Mouse (Mus musculus): ENCODE results near the gene Trim16. TPM values are rescaled to one million over a fixed set of nuclear protein-coding genes. Genes with fewer than 3 reads are reported as not detected.
A peak's percentile ranks its signal among the peaks of the same experiment; 100 is the strongest.

The Trim16 gene
- 2.2 and 3.1 TPM in 2 replicates for polyA plus RNA-seq (2014; fragmentation: Nextera tagmentation; extraction: Ambion mirVana)

GRCm38 (mm10) chr11:62820059-62820541 lies at the start of gene Trim16:
Gene Trim16, plus strand, starts transcription at chr11:62820231.
- H3K4me1 ChIP-seq (replicated peaks; ENCODE audit: control insufficient read depth, insufficient read depth, low read length), result peaks cover 6% of the 10 kb centered on the region
- 12% methylated on average over 15 of the region's 15 CpGs for WGBS
- DNase-seq (ENCODE audit: low spot score), result peak; percentile 42

GRCm38 (mm10) chr11:62776510-62776909 lies 43.5 kb upstream of the Trim16 start:
- no peak for DNase-seq (ENCODE audit: low spot score)
- ATAC-seq (replicated peaks; ENCODE audit: low FRiP score), result no peak
- no peak overlapping the region for H3K27ac ChIP-seq (ENCODE audit: low read depth, low read length)
- H3K4me2 ChIP-seq, result no peak overlapping the region
- 82% methylated on average over 7 of the region's 7 CpGs for WGBS
- no peak overlapping the region for H3K9ac ChIP-seq (ENCODE audit: low read depth, low read length)
- H3K4me1 ChIP-seq (replicated peaks; ENCODE audit: control insufficient read depth, insufficient read depth, low read length), result no peaks in the 10 kb centered on the region
- H3K36me3 ChIP-seq (ENCODE audit: control insufficient read depth, insufficient read depth, low read length), result peaks cover 19% of the 10 kb centered on the region
- no peaks in the 10 kb centered on the region for H3K27me3 ChIP-seq (replicated peaks; ENCODE audit: control insufficient read depth, insufficient read depth, low read length)
- H3K9me3 ChIP-seq (ENCODE audit: control insufficient read depth, low read length), result peaks cover 28% of the 10 kb centered on the region
- no peak overlapping the region for H3K4me3 ChIP-seq (ENCODE audit: low read depth, low read length)

More at GRCm38 (mm10) chr11:62820059-62820541, at the start of gene Trim16:
- no peaks in the 10 kb centered on the region for H3K36me3 ChIP-seq (ENCODE audit: control insufficient read depth, insufficient read depth, low read length)
- H3K9me3 ChIP-seq (ENCODE audit: control insufficient read depth, low read length), result no peaks in the 10 kb centered on the region
- H3K4me3 ChIP-seq (ENCODE audit: low read depth, low read length), result peak within 1 kb of the TSS; percentile 41
- H3K27ac ChIP-seq (ENCODE audit: low read depth, low read length), result no peak within 1 kb of the TSS; the same call in 1 of the 2 replicates
- ATAC-seq (replicated peaks; ENCODE audit: low FRiP score), result 0 out of 2 replicates have a peak, but pooled peaks have one; percentile 18
- no peak within 1 kb of the TSS; the same call in 1 of the 2 replicates for H3K9ac ChIP-seq (ENCODE audit: low read depth, low read length)
- peak within 1 kb of the TSS; percentile 65 for H3K4me2 ChIP-seq
- H3K27me3 ChIP-seq (replicated peaks; ENCODE audit: control insufficient read depth, insufficient read depth, low read length), result no peaks in the 10 kb centered on the region

DNA sequence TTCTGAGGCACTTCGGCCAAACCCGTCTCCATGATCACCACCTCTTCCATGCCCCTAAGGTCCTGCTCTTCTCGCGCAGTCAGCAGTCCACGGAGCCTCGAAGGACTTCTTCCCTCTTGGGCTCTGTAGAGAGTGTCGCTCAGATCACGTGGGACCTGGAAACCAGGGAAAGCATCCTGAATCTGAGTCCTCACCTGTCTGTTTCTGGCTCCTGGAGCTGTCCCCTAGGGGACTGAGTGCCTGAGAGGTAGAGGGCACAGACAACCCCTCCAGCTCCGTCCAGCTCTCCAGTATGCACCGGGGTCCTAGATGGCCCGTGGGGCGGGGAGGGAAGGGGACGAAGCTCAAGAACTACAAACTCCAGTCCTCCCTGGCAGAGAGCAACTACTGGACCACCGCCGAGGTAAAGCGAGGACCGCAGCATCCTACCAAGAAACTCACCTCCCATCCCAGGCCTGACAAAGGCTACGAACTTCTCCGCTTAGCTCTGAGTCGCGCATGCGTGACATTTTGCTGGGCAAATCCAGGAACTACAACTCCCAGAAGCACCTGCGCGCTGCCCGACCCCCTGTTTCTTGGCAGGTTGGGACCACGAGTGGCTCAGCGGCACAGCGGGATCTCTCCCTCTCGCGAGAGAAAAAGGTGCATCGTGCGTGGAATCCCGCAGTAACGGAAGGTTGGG lies 31.0 kb upstream of the Trim16 start, which contains the start of gene Zfp286:
Gene Zfp286, minus strand, starts transcription at position 528 of the 682 bp plus-strand sequence.
- peak within 1 kb of the TSS; percentile 67 for H3K4me2 ChIP-seq
- peaks cover 5% of the 10 kb centered on the region for H3K36me3 ChIP-seq (ENCODE audit: control insufficient read depth, insufficient read depth, low read length)
- H3K9me3 ChIP-seq (ENCODE audit: control insufficient read depth, low read length), result no peaks in the 10 kb centered on the region
- no peaks in the 10 kb centered on the region for H3K4me1 ChIP-seq (replicated peaks; ENCODE audit: control insufficient read depth, insufficient read depth, low read length)
- peak within 1 kb of the TSS; percentile 52 for H3K4me3 ChIP-seq (ENCODE audit: low read depth, low read length)
- peak within 1 kb of the TSS; percentile 44 for H3K9ac ChIP-seq (ENCODE audit: low read depth, low read length)
- DNase-seq (ENCODE audit: low spot score) (peak; percentile 82), ATAC-seq (replicated peaks; ENCODE audit: low FRiP score) (peak; percentile 81)
- WGBS, result 9% methylated on average over 34 of the region's 34 CpGs
- H3K27ac ChIP-seq (ENCODE audit: low read depth, low read length), result no peak within 1 kb of the TSS
- H3K27me3 ChIP-seq (replicated peaks; ENCODE audit: control insufficient read depth, insufficient read depth, low read length), result no peaks in the 10 kb centered on the region

DNA sequence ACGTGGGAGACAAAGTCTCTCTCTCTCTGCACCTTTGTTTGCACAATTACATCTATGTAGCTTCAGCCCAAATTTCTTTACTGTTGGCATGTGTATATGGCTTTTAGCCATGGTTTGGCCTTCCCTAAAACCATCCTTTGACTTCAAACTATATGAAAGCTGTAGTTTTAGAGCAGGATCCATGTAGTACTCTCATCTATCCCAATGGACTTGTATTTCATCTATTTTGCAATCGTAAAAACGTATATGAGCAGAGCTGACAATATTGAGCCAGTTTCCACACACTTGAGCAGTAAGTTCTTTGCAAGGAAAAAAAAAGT lies 30.5 kb upstream of the Trim16 start:
- peak overlapping the region; percentile 52 for H3K4me3 ChIP-seq (ENCODE audit: low read depth, low read length)
- H3K27me3 ChIP-seq (replicated peaks; ENCODE audit: control insufficient read depth, insufficient read depth, low read length), result no peaks in the 10 kb centered on the region
- H3K27ac ChIP-seq (ENCODE audit: low read depth, low read length), result no peak overlapping the region
- H3K36me3 ChIP-seq (ENCODE audit: control insufficient read depth, insufficient read depth, low read length), result peaks cover under 1% of the 10 kb centered on the region; the same call in 1 of the 2 replicates
- DNase-seq (ENCODE audit: low spot score) (no peak), ATAC-seq (replicated peaks; ENCODE audit: low FRiP score) (no peak)
- no peaks in the 10 kb centered on the region for H3K4me1 ChIP-seq (replicated peaks; ENCODE audit: control insufficient read depth, insufficient read depth, low read length)
- H3K9me3 ChIP-seq (ENCODE audit: control insufficient read depth, low read length), result no peaks in the 10 kb centered on the region
- 60% methylated on average over 3 of the region's 3 CpGs for WGBS
- peak overlapping the region; percentile 44; the same call in 1 of the 2 replicates for H3K9ac ChIP-seq (ENCODE audit: low read depth, low read length)
- H3K4me2 ChIP-seq, result peak overlapping the region; percentile 67

DNA sequence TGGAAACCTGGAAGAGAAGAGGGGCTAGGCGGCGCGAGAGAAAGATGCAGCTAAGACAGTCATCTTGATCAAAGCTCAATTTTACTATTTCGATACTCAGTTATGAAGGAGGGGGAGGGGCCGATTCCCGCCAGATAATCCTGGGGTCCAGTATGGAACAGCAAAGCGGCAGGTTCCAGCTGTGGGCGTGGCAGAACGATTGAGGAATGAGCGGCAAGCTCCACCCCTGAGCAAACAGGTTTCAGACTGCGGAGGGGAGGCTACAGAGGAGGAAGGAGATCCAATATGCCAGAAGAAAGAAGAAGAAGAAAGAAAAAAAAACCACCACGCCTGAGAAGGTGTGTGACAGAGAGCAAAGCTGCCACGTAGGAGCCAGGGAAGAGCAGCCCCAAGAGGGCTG lies 15.9 kb upstream of the Trim16 start:
- no peak for DNase-seq (ENCODE audit: low spot score)
- Histone ChIP-seq H3K27me3 (replicated peaks; ENCODE audit: control insufficient read depth, insufficient read depth, low read length) (no peaks in the 10 kb centered on the region), H3K27ac (ENCODE audit: low read depth, low read length) (no peak overlapping the region), H3K9me3 (ENCODE audit: control insufficient read depth, low read length) (peaks cover 4% of the 10 kb centered on the region; the same call in 1 of the 2 replicates), H3K4me3 (ENCODE audit: low read depth, low read length) (no peak overlapping the region), H3K4me2 (no peak overlapping the region), H3K9ac (ENCODE audit: low read depth, low read length) (no peak overlapping the region), H3K36me3 (ENCODE audit: control insufficient read depth, insufficient read depth, low read length) (no peaks in the 10 kb centered on the region), H3K4me1 (replicated peaks; ENCODE audit: control insufficient read depth, insufficient read depth, low read length) (no peaks in the 10 kb centered on the region)
- 40% methylated on average over 13 of the region's 13 CpGs for WGBS
- no peak for ATAC-seq (replicated peaks; ENCODE audit: low FRiP score)

GRCm38 (mm10) chr11:62807965-62808364 lies 12.1 kb upstream of the Trim16 start:
- H3K4me1 ChIP-seq (replicated peaks; ENCODE audit: control insufficient read depth, insufficient read depth, low read length), result no peaks in the 10 kb centered on the region
- DNase-seq (ENCODE audit: low spot score) (no peak), ATAC-seq (replicated peaks; ENCODE audit: low FRiP score) (no peak)
- H3K4me2 ChIP-seq, result no peak overlapping the region
- H3K9me3 ChIP-seq (ENCODE audit: control insufficient read depth, low read length), result peaks cover 4% of the 10 kb centered on the region; the same call in 1 of the 2 replicates
- H3K27me3 ChIP-seq (replicated peaks; ENCODE audit: control insufficient read depth, insufficient read depth, low read length), result no peaks in the 10 kb centered on the region
- no peak overlapping the region for H3K4me3 ChIP-seq (ENCODE audit: low read depth, low read length)
- no peaks in the 10 kb centered on the region for H3K36me3 ChIP-seq (ENCODE audit: control insufficient read depth, insufficient read depth, low read length)
- 72% methylated on average over 2 of the region's 2 CpGs for WGBS
- no peak overlapping the region for H3K9ac ChIP-seq (ENCODE audit: low read depth, low read length)
- no peak overlapping the region for H3K27ac ChIP-seq (ENCODE audit: low read depth, low read length)

GRCm38 (mm10) chr11:62809201-62809600 lies 10.8 kb upstream of the Trim16 start:
- ATAC-seq (replicated peaks; ENCODE audit: low FRiP score) (no peak), DNase-seq (ENCODE audit: low spot score) (no peak)
- Histone ChIP-seq H3K36me3 (ENCODE audit: control insufficient read depth, insufficient read depth, low read length) (no peaks in the 10 kb centered on the region), H3K4me1 (replicated peaks; ENCODE audit: control insufficient read depth, insufficient read depth, low read length) (no peaks in the 10 kb centered on the region), H3K9me3 (ENCODE audit: control insufficient read depth, low read length) (peaks cover 4% of the 10 kb centered on the region; the same call in 1 of the 2 replicates), H3K27me3 (replicated peaks; ENCODE audit: control insufficient read depth, insufficient read depth, low read length) (no peaks in the 10 kb centered on the region), H3K4me2 (no peak overlapping the region), H3K4me3 (ENCODE audit: low read depth, low read length) (no peak overlapping the region), H3K9ac (ENCODE audit: low read depth, low read length) (no peak overlapping the region), H3K27ac (ENCODE audit: low read depth, low read length) (no peak overlapping the region)
- WGBS, result 66% methylated on average over 4 of the region's 4 CpGs

DNA sequence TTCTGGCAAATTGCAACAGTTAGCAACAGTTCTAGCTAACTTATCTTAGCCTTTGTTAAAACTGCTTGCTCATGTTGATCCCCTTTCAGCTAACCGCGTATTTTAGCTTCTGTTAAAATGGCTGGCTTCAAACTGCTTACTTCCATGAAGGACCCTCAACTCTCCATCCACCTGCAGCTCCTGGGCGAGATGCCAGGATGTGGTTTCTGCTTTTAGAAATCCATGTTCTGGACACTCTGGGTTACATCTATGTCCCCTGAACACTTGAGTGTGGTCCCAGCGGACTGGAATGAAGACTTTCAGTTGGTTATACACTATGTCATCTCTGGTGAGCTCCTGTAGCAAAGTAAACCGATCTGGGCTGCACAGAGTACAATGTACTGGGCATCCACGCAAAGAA lies 7.8 kb upstream of the Trim16 start:
- Histone ChIP-seq H3K4me2 (no peak overlapping the region), H3K4me1 (replicated peaks; ENCODE audit: control insufficient read depth, insufficient read depth, low read length) (no peaks in the 10 kb centered on the region; the same call in 1 of the 2 replicates), H3K27me3 (replicated peaks; ENCODE audit: control insufficient read depth, insufficient read depth, low read length) (no peaks in the 10 kb centered on the region), H3K9me3 (ENCODE audit: control insufficient read depth, low read length) (no peaks in the 10 kb centered on the region), H3K36me3 (ENCODE audit: control insufficient read depth, insufficient read depth, low read length) (no peaks in the 10 kb centered on the region), H3K4me3 (ENCODE audit: low read depth, low read length) (no peak overlapping the region), H3K9ac (ENCODE audit: low read depth, low read length) (no peak overlapping the region), H3K27ac (ENCODE audit: low read depth, low read length) (no peak overlapping the region)
- WGBS, result 79% methylated on average over 6 of the region's 6 CpGs
- no peak for ATAC-seq (replicated peaks; ENCODE audit: low FRiP score)
- no peak for DNase-seq (ENCODE audit: low spot score)

- H3K9ac ChIP-seq (ENCODE audit: low read depth, low read length), result no peak overlapping the region
- H3K27ac ChIP-seq (ENCODE audit: low read depth, low read length), result no peak overlapping the region
- H3K27me3 ChIP-seq (replicated peaks; ENCODE audit: control insufficient read depth, insufficient read depth, low read length), result no peaks in the 10 kb centered on the region
- H3K4me1 ChIP-seq (replicated peaks; ENCODE audit: control insufficient read depth, insufficient read depth, low read length), result no peaks in the 10 kb centered on the region; the same call in 1 of the 2 replicates
- H3K36me3 ChIP-seq (ENCODE audit: control insufficient read depth, insufficient read depth, low read length), result no peaks in the 10 kb centered on the region
- no peak for DNase-seq (ENCODE audit: low spot score)
- 32% methylated on average over 1 of the region's 1 CpGs for WGBS
- H3K4me3 ChIP-seq (ENCODE audit: low read depth, low read length), result no peak overlapping the region
- H3K9me3 ChIP-seq (ENCODE audit: control insufficient read depth, low read length), result no peaks in the 10 kb centered on the region
- no peak overlapping the region for H3K4me2 ChIP-seq
- ATAC-seq (replicated peaks; ENCODE audit: low FRiP score), result no peak
Measured at GRCm38 (mm10) chr11:62813497-62813896, 6.5 kb upstream of the Trim16 start.

Data from liver, embryonic 11.5 days (tissue).